Mouse (Mus musculus): ENCODE results near the gene Bcl2l2.

Bcl2l2 gene

DNA sequence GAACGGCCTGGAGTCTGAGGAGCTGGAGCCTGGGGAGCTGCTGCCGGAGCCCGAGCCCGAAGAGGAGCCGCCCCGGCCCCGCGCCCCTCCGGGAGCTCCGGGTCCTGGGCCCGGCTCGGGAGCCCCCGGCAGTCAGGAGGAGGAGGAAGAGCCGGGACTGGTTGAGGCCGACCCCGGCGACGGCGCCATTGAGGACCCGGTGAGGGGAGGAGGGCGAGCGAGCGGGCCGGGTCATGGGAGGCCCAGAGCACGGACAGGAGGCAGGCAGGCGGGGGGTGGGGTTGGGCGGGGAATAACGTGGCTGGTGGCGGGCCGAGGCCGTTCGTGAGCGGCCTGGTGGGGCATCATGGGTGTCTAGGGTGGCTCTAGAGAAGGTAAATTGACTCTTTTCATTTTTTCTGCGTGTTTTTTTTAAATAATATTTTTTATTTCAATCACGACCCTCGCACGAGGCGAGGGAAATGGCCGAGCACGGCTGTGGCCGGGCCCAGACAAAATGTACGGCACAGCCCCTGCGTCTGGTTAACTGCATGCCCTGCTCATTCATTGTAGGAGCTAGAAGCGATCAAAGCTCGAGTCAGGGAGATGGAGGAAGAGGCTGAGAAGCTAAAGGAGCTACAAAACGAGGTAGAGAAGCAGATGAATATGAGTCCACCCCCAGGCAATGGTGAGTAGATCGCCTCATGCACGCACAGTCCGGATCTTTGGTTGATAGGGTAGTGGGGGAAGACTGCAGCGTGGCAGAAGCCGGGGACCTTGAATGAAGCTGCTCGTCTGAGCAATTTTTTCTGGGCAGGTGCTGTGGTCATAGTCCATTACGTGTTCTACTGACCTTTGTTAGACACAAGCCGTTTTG, 11.3 kb downstream of the Bcl2l2 start:
- peak; percentile 66 for DNase-seq

DNA sequence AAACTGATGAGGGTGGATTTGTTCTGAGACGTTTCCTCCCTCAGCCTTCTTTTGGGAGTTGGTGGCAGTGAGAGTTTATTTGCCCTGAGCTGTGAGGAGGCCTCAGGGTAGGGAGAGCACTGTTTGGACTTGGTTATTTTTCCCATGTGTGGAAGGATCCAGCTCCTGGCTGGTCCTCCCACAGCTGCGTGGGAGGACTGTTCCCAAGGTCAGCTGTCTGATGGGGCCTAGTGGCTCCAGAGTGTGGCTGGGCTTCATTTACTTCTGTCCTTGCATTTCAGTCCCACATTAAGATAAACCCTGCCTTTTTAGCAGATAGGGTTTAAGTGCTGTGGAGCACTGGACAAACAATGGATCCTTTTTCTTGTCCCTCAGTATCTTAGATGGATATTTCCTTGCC, 14.3 kb downstream of the Bcl2l2 start:
- DNase-seq: no peak

DNA sequence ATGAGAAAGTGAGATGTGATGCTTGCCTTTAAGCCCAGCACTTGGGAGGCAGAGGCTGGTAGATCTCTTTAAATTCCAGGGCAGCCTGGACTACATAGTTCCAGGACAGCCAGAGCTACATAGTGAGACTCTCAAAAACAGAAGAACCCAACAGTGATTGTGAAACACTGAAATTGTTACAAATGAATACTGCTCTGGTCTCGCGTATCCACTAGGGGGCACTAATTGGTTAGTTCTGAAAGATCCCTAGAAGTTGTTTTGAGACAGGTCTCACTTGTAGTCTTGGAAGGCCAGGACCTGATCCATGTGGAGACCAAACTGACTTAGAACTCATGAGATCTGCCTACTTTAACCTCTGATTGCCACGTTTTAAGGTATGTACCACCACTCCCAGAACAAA, 17.2 kb downstream of the Bcl2l2 start:
- peak; percentile 61 for DNase-seq

DNA sequence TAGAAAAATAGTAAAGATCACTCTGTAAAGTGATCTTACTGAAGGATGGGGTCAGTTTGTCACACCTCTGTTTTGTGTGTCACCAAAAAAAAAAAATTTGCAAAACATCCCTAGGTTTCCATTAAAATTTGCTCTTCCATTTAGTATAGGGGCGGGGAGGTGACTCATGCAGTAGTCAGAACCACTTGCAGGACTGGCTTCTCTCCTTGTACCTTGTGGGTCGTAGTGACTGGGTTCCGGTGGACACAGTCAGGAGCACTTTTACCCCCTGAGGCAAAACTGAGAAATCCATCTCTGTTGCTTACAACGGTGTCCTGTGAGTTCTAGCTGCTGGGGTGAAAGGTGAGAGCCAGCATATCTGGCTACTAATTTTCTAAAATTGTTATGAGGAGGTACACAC, 20.5 kb downstream of the Bcl2l2 start:
- DNase-seq: no peak

DNA sequence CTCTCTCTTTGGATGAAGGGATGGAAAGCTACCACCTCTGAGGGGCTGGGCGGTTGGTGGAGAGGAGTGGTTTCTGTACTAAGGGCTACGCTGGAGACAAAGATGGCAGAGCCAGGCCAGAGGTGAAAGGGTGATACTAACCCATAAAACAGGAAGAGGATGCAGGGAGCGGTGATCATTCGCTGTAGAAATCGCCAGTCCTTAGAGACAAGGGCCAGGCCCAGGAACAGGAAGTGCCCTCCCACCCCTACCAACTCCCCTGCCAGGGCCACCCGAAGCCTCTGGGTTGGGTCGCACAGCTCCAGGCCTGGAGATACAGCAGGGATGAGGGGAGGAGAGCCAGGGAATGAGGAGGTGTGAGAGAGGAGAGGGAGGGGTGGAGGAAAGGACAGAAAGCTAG, 25.5 kb downstream of the Bcl2l2 start:
- no peak for DNase-seq

DNA sequence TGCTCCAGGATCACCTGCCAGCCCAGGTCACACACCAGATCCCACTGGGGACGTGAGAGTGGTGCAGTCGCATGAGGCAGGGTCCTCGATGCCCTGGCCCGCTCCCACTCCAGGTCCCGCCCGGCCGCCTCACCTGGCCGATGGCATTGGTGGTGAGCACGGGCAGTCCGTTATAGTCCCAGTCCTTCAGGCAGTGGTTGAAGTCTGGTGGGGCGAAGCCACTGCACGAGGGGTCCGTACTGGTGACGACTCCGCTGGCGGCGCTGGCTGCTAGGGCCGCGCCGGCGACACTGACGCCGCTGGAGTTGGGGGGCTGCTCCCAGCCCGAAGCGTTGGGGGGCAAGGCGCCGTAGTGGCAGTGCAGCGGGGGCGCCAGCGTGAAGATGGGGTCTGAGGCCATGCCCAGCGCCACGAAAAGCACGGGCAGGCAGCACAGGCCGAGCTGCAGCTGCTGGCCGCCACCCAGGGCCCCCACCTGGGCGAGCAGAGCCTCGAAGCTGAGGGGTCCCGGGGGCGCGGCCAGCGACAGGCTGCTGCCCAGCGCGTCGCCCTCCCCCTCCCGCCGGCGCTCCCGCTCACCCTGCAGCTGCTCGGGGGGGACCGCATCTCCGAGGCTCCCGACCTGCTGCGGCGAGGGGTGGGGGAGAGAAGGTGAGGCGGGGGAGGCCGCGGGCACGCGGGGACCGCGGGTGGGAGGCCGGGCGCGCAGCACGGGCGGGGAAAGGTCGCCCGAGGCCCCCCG, 29.1 kb downstream of the Bcl2l2 start:
- DNase-seq: peak; percentile 14

DNA sequence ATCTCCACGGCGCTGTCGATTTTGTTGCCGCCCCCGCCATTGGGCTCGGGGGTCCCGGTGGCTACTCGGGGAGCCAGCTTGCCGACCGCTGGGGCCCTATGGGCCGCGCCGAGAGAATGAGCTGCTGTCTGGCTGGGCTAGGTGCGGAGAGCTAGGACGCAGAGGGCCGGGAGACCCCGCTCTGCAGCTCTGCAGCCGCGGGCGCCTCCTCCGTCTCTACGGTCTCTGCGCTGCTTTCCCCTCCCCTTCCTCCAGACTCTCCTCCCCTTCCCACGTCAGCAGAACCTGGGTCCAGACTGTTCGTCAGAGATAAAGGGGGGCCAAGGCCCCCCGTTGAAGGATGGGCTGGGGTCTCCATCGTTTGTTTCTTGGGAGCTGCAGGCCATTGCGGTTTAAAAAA, 29.7 kb downstream of the Bcl2l2 start, which contains the start of gene Slc22a17:
Gene Slc22a17 (minus strand): TSS at position 247 of the 400 bp plus-strand sequence.
- DNase-seq: peak; percentile 45

DNA sequence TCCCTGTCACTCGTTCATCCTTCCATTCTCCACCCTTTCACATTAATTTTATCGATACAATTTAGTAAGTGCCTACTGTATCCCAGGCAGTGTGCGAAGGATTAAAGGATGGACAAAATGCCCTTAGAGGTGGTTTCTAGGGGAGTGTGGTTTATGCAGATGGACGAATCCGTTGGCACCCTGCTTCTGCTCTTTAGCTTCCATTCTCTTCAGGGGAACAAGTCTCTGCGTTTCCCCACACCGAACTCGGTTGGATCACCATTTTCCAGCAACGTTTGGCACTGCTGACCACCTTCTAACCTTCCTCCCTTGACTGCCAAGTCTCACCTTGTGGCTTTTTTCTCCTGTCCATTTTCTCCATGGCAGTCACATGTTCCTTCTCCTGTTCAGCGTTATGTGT, 30.2 kb downstream of the Bcl2l2 start:
- no peak for DNase-seq

DNA sequence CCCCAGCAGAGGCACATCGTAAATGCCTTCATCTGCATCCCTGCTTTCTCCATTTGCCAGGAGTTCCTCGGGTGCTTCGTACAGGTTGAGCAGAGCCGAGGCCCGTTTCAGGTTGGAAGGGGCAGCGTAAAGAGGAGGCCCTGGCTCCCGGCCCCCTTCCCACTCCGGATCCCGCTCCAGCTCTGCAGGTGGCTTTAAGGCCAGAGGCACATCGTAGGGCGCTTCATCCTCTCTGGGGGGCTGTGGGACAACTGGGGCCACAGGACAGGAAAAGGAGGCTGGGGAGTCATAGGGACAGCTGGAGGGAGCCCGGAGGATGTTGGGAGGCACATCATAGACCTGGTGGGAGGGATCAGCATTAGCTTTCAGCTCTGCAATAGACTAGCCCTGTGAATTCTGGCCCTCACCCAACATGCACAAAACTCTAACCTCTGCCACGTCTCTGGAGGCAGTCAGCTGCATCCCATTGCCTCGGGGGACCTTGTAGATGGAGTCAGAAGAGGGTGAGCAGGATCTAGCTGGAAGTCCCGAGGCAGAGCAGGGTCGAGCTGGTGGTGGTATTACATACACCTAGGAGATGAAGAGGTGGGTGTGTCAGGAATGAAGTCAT, 37.0 kb downstream of the Bcl2l2 start:
- DNase-seq: no peak

DNA sequence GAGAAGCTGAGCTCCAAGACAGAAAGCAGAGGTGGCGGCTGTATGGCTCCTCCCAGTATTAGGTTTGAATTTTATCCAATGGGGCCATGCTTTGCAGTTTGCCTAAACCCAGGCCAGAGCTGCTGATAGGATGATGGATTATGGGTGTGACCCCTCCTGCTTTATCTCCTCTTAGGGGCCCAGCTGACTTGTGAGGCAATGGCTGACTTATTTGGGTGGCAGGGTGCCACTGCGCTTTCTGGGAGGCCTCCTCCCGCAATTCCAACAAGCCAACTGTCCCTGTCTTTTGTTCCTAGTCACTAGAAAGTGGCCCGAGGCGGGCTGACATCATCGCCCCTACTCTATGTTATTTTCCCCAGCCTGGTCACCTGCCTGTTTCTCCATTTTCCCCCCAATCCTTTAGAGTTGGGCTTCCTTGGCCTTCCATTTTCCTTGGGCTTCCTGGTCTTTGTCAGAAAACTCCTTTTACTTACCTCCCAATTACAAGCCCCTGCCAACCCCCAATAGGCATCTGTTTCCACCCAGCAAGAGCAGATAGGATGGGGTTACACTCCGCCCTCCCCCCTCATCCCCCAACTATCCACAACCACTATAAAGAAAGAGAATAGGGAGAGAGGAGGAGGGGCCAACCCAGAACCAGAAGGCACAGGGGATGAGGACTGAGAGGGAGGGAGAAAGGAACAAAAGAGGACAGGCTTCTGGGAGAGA, 41.6 kb downstream of the Bcl2l2 start:
- no peak for DNase-seq

DNA sequence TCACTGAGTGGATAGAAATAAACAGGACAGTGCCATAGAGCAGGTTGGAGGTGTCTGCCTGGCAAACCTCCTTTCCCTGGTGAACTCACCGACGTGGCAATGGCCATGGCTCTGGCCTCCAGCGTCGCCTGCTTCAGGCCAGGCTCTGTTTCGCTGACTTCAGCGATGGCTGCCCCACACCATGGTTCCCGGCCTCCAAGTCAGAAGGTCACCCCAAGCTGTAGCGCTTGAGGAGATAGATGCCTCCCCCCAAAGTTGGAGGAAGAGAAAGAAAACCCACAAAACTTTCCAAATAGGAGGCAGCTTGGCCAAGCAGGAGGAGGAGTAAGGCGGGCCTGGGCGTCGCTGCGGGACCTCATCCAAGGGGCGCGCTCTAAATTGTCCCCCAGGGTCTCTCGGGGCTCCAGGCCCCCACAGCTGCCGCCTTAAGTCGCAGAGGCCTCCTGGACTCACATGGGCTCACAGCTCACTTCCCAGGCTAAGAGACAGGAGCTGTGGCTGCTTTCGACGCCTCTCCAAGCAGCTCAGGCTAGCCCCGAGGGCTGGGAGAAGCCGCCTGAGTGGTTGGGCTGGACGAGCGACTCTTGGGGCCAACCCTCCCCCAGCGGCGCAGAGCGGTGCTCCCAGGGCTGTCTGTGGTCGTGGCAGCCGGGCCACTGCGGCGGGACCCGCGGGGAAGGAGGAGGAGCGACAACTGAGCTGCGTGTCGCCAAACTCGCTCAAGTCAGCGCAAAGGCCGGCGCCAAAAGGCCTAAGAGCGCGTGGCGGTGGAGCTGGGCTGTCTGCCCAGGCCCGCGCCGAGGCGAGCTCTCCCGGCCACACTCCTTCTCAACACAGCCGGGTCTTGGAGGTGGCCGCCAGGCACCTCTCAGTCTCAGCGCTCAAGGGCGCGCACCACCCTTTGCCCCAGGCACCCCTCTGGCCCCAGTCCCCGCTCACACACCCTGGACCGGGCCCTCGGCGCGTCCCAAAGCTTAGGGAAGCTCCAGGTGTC, 42.5 kb downstream of the Bcl2l2 start, which contains the start of gene Efs:
Gene Efs (minus strand): TSS at position 778 of the 994 bp plus-strand sequence.
- DNase-seq: no peak

DNA sequence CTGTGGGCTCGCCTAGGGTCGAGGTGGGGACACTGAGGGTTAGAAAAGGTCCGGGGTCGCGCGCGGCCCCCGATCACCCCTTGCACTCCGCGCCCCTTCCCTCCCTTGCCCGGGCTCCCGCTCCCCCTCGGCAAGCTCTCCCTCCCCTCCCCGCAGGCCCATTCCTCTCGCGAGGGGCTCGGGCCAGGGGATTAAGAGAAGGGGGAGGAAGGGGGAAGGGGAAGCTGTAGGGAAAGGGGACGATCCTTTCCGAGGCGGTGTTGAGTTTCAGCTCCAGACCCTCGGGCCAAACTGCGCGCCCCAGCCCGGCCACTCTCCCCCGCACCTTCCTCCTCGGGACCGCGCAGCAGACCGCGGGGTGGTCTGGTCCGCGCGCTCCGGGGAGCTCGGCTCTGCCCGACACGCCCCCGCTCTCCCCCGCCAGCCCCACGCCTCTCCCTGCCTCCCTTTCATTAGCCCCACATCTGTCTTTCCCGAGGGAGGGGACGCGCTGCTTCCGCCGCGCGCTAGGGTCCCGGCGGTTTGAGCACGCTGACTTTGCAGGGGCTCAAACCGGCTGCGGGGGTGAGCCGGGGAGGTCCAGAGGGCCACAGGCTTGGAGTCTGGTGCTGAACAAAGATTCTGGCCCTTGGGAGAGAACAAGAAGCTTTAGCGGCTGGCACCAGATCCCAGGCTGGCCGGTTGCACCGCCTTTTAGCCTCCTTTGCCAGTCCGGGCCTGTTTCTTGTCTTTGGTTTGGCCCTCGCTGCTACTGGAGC, 43.4 kb downstream of the Bcl2l2 start:
- no peak for DNase-seq

DNA sequence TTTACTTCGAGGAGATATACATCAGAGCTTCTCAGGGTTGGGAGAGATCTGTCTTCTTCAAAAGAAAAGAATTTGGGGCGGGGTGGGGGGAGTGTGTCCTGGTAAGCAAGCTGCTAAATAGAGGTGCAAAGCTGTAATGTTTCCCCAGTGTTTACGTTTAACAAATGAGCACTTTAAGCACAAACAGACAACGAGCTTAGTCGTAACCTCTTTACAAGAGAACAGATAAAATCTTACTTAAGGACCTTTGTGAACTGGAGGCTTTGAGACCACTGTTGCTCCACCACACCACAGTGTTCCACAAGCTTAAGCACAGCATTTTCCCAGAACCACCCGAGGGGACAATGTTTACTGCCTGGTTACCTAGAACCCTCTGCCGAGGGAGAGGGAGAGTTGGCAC, 44.1 kb downstream of the Bcl2l2 start:
- no peak for DNase-seq

DNA sequence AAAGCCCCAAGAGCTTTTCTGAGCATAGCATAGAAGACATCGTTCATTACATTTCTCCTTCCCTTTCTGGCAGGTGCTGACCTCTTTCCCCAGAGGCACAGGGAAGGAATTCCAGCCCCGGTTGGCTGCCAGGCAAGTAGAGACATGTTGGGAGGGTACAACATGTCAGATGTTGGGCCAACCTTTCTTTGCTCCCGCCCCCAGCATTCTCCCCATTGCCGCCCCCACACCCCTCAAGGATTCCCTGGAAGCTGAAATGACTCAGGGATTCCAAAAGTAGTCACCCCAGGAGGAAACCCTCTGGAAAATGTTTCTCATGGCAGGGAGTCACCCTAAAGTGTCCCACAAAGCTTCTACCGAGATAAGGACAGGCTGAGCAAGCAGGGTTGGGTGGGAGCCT, 46.6 kb downstream of the Bcl2l2 start:
- no peak for DNase-seq

DNA sequence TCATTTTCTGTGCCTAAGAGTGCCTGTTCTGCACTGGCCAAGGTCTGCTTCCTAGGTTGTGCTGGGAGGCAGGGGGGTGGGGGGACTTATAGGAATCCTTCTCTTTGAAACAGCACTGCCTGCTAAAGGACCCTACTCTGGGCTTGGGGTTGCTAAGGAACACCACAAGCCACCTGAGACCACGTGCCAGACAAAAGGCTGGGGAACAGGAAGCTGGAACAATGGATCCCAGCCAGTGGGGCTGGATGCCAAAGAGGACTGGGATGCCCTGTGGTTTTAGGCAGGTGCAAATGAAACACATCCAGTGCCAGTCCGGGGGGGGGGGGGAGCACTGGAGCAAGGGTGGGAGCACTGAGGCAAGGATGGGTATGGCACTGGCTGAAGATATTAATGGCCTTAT, 47.3 kb downstream of the Bcl2l2 start:
- DNase-seq: no peak

DNA sequence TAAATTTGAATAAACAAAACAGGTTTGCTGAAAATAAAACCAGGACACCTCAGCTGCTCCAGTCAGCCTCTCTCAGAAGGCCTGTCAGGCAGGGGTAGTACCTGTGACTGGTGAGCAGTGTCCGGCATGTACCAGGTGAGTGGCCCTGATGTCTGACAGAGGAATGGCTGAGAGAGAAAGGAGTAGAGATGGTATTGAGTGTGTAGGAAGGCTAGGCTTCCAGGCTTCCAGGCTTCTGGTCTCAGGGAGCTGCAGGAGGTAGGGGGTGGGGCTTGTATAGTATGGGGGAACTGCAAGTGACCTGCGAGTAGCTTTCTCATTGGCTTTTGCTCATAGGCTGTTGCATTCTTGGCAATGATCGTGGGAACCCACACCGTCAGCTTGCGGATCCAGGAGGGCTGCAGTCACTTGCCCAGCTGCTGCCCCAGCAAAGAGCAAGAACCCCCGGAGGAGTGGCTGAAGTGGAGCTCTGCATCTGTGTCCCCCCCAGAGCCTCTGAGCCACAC, 49.5 kb downstream of the Bcl2l2 start, which contains the start of gene Il25:
Gene Il25 (plus strand): TSS at position 51 of the 506 bp plus-strand sequence.
- no peak for DNase-seq

DNA sequence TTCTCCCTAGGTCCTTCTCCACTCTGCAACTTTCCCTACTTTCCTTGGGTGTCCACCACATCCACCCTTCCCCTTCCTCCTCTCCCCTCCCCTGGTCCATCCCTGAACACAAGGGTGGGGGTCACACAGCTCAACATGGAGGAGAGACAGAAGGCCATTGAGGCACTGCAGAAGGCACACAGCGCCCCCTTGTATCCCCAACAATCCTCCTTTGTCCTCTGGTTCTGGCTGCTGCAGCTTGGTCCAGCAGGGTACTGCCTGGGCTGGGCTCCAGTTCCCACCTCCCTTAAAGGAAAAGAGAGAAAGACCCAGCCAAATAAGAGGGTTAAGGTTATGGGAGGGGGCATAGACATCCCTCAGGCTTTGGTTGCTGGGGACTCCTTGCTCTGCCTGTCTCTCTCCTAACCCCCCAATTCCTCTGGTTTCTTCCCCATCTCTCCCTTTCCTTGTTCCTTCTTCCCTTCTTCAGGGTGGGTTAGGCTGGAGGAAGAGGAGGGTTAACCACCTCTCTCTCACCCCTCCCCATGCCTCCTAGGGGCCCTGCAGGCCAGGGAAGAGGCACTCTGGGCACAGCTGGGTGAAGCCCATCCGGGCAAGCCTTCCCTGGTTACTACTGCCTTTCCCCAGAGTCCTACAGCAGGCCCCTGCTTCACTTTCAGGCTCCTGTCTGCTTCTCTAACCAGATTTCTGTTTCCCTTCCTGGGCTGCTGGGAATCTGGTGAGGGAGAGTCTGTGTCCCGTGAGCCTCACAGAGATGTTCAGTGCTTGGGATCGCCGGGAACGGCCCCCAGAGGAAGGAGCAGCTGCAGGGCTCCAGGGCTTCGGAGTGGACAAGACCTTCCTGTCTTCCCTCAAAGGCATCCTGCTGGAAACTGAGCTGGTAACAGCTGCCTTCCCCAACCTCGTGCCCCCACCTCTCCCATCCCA, 53.0 kb downstream of the Bcl2l2 start, which contains the start of gene Cmtm5:
Gene Cmtm5 (plus strand): TSS at position 358 of the 927 bp plus-strand sequence.
- DNase-seq: no peak

DNA sequence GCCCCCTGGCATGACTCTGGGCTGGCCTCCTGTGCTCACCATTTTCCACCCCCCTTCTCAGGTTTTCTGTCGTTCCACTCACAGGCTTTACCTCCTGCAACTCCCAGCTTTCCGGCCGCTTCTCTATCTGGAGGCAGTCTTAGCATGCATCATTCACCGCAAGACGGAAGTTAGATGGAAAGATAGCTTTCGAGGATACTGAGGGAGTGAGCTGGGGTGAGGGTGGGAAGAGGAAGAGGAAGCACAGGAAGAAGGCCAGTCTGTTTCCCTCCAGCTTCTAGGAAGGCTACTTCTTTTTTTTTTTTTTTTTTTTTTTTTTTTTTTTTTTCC, 53.6 kb downstream of the Bcl2l2 start:
- DNase-seq: no peak

DNA sequence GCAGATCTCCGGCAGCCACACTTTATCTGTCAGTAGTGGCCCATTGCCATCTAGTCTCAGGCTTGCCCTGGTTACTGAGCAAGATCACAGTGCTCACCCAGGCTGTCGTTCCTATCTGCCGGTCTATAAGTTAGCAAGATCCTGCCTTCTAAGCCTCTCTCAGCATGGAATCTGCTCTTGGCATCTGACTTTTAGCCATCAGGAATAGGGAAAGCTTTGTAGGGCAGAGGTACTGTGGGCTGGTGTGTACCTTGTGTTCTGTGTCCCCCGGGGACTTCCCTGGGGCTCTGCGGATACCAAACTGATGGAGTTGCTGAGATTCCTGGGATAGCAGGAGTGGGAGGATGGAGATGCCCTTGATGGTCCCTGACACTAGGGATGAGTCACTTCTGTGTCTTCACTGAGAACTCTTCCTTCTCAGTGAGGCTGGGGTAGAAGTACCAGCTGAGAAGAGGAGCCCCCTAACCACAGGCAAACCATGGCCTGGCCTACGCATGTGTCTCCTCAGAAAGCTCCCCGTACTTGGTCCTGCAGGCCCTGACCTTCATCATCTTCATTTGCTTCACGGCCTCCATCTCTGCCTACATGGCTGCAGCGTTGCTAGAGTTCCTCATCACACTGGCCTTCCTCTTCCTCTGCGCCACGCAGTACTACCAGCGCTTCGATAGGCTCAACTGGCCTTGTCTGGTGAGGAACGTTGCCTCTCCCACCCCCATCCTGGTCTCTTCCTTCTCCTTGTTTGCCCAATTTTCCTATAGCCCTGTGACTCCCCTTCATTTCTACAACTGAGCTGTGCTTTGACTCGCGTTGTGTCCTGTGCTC, 54.4 kb downstream of the Bcl2l2 start:
- no peak for DNase-seq
